Mouse (Mus musculus) ES-E14 (cell line): Measurements from ENCODE around the gene Shb.
"Not testable (repeated sequence)": the region's sequence is repeated elsewhere in the genome, so short reads cannot be mapped to it uniquely, and the experiment has no call there.

ENCODE experiments used
- CHD2 ChIP-seq: IDR thresholded peaks from 2 replicates; pipeline ENCODE4 v1.6.1; 2014; ENCODE audit warnings: mild to moderate bottlenecking, low read depth, low read length, inconsistent platforms
- HCFC1 ChIP-seq: IDR thresholded peaks from 2 replicates; pipeline ENCODE4 v1.6.1; 2012; ENCODE audit warnings: low read length, inconsistent platforms, borderline replicate concordance; ENCODE audit not compliant: insufficient read depth
- ZC3H11A ChIP-seq: IDR thresholded peaks from 2 replicates; pipeline ENCODE4 v1.6.1; 2012; ENCODE audit warnings: low read depth, mild to moderate bottlenecking, inconsistent platforms, low read length, borderline replicate concordance
- ZNF384 ChIP-seq: IDR thresholded peaks from 2 replicates; pipeline ENCODE4 v1.6.1; 2012; ENCODE audit warnings: low read depth, low read length, inconsistent platforms

- TF ChIP-seq HCFC1, ZNF384, CHD2, ZC3H11A: not testable (repeated sequence)
Observed at GRCm38 (mm10) chr4:45382133-45382532, 150.1 kb downstream of the Shb start.
